Comparison of ENCODE assay signal across 9 mouse cellular contexts in genomic region chr2:31822524-31823371, GRCm38 (mm10). TPM values are rescaled to one million over a fixed set of nuclear protein-coding genes. Genes with fewer than 3 reads are reported as not detected.
DNase-seq lines count a peak whose midpoint lies in the region; ATAC-seq lines count a peak whose summit lies in the region.
"Had no signal": no experiment of that assay in that cellular context is flagged by ENCODE, and none has a peak within 500 bp of the region (broad histone marks: within the 10 kb centered on the region; RNA-seq: fewer than 3 reads in every experiment).

No protein-coding gene starts in this region.

- peak; percentile 37 for DNase-seq in adrenal gland, postnatal 10 days
- no peak for DNase-seq in adrenal gland, postnatal 25 days
- peak; percentile 47 for DNase-seq in ZHBTc4 (ENCODE audit: low read depth, low spot score)
- DNase-seq in frontal cortex, adult 2 months (ENCODE audit: extremely low spot score in 1 of 2, low spot score in 1 of 2): peak; percentile 52 to 83
- DNase-seq in left cerebral cortex, adult 11 months (ENCODE audit: low spot score): peak; percentile 43
- peak; percentile 80 to 84 for DNase-seq in right cerebral cortex, postnatal 36 days (ENCODE audit: low spot score in 2 of 2)
- no peak for DNase-seq in gastrocnemius, postnatal 10 days

- ATAC-seq in megakaryocyte, adult 5-6 weeks (ENCODE audit: poor library complexity, severe bottlenecking): peak; percentile 7; the same call in 1 of the 2 replicates

RNA-seq across cellular contexts. Expression of gene Qrfp, which starts 12.4 kb away (rescaled TPM):
- not detected for total RNA-seq in adrenal gland, postnatal 10 days (2021)
- total RNA-seq in adrenal gland, postnatal 25 days (2021): not detected in 2 replicates
- not detected in 2 replicates for polyA plus RNA-seq in frontal cortex, adult 2 months (2012; rRNA removed)
- total RNA-seq in megakaryocyte, adult 5-6 weeks (2015): 0.57 and 0.65 TPM in 2 replicates
- 0.04 and 0.29 TPM in 2 replicates for total RNA-seq in megakaryocyte, adult 5-6 weeks (2017)
- total RNA-seq in gastrocnemius, postnatal 10 days (2021): not detected

RNA-seq across cellular contexts. Expression of gene Fibcd1, which starts 23.1 kb away (rescaled TPM):
- under 1 TPM; 0.27 to 0.39 TPM for total RNA-seq in adrenal gland, postnatal 10 days (2021)
- total RNA-seq in adrenal gland, postnatal 25 days (2021): 0.06 TPM in 1 of 2 replicates, not detected in the other
- polyA plus RNA-seq in frontal cortex, adult 2 months (2012; rRNA removed): 8.0 and 9.0 TPM in 2 replicates
- total RNA-seq in megakaryocyte, adult 5-6 weeks (2015): not detected in 2 replicates
- 0.04 TPM in 1 of 2 replicates, not detected in the other for total RNA-seq in megakaryocyte, adult 5-6 weeks (2017)
- total RNA-seq in gastrocnemius, postnatal 10 days (2021): under 1 TPM in 1 of 2 experiments, not detected in 1; 0.05 TPM
- total RNA-seq: heart, adult 18-20 months had no signal

Comparison
In these comparisons a context has a peak if more than half of its experiments do, and no peak if none do; other contexts are left out.
1. DNase-seq: peak in adrenal gland, postnatal 10 days (single experiment), ZHBTc4 (single experiment), frontal cortex, adult 2 months (2 of 2), left cerebral cortex, adult 11 months (single experiment) and right cerebral cortex, postnatal 36 days (2 of 2); none in adrenal gland, postnatal 25 days (single experiment) and gastrocnemius, postnatal 10 days (single experiment).